Mouse (Mus musculus) urinary bladder, adult 2 months (tissue): ENCODE data around the gene Nkapd1. TPM values are rescaled to one million over a fixed set of nuclear protein-coding genes. Genes with fewer than 3 reads are reported as not detected.

Experiments
- DNase-seq: peaks from one replicate; pipeline ENCODE4 v3.0.0; 2022; ENCODE audit warnings: low spot score
- polyA plus RNA-seq: library from polyadenylated mRNA; depleted of rRNA; stranded (reverse); fragments of >200 nt; gene quantifications from 2 replicates; pipeline ENCODE4 v1.2.3, GENCODE M21; 2012

Gene Nkapd1
- polyA plus RNA-seq, 1 experiment: 13.2 TPM

- no peak for DNase-seq
Measured at GRCm38 (mm10) chr9:50602055-50602845, 15.0 kb downstream of the Nkapd1 start.

GRCm38 (mm10) chr9:50601536-50601935, 15.7 kb downstream of the Nkapd1 start:
- no peak for DNase-seq

GRCm38 (mm10) chr9:50596973-50597372, 20.3 kb downstream of the Nkapd1 start:
- DNase-seq: no peak

- DNase-seq: no peak
Measured at GRCm38 (mm10) chr9:50594794-50595417, 22.4 kb downstream of the Nkapd1 start.

GRCm38 (mm10) chr9:50593544-50593943, 23.7 kb downstream of the Nkapd1 start:
- DNase-seq: no peak

GRCm38 (mm10) chr9:50592955-50593354, 24.3 kb downstream of the Nkapd1 start:
- DNase-seq: no peak

- DNase-seq: no peak
Measured at GRCm38 (mm10) chr9:50590856-50591518, 26.3 kb downstream of the Nkapd1 start.

- DNase-seq: no peak
Measured at GRCm38 (mm10) chr9:50586955-50587354, 30.3 kb downstream of the Nkapd1 start.

GRCm38 (mm10) chr9:50585145-50585818, 32.0 kb downstream of the Nkapd1 start:
- no peak for DNase-seq

- no peak for DNase-seq
Measured at GRCm38 (mm10) chr9:50580370-50580769, 36.9 kb downstream of the Nkapd1 start.

GRCm38 (mm10) chr9:50569599-50570525, 47.4 kb downstream of the Nkapd1 start:
- DNase-seq: no peak

- no peak for DNase-seq
Measured at GRCm38 (mm10) chr9:50567881-50568280, 49.4 kb downstream of the Nkapd1 start.

- DNase-seq: no peak
Measured at GRCm38 (mm10) chr9:50567372-50567771, 49.9 kb downstream of the Nkapd1 start.

- DNase-seq: no peak
Measured at GRCm38 (mm10) chr9:50565940-50566339, 51.3 kb downstream of the Nkapd1 start.

- DNase-seq: no peak
Measured at GRCm38 (mm10) chr9:50565173-50565572, 52.1 kb downstream of the Nkapd1 start.

- DNase-seq: no peak
Measured at GRCm38 (mm10) chr9:50561918-50562360, 55.3 kb downstream of the Nkapd1 start.

GRCm38 (mm10) chr9:50561145-50561917, 55.9 kb downstream of the Nkapd1 start, which contains the start of gene Tex12:
Gene Tex12 (minus strand): TSS chr9:50561325.
- no peak for DNase-seq
